In genomic region chr2:33919934-33920615, GRCm38 (mm10) we compare ENCODE assay signal across 8 mouse cellular contexts. TPM values are rescaled to one million over a fixed set of nuclear protein-coding genes. Genes with fewer than 3 reads are reported as not detected.
DNase-seq lines count a peak whose midpoint lies in the region; ATAC-seq lines count a peak whose summit lies in the region.

No protein-coding gene starts in this region.

- no peaks in the 10 kb centered on the region for H3K36me3 ChIP-seq in hindbrain, embryonic 16.5 days (ENCODE audit: control insufficient read depth, insufficient read depth, low read length)

- no peak for ATAC-seq in hindbrain, embryonic 16.5 days

- peaks cover 6% of the 10 kb centered on the region for H3K4me1 ChIP-seq in hindbrain, embryonic 16.5 days (ENCODE audit: control insufficient read depth, insufficient read depth, low read depth, low read length)

- H3K27ac ChIP-seq in hindbrain, embryonic 16.5 days (ENCODE audit: low read depth, low read length): no peak overlapping the region

- DNase-seq in adrenal gland, postnatal 10 days: peak; percentile 8
- DNase-seq in adrenal gland, adult 18-20 months (ENCODE audit: low spot score in 2 of 2): no peak
- DNase-seq in embryo, embryonic 10.5 days (ENCODE audit: low spot score): peak; percentile 48
- peak; percentile 52 for DNase-seq in mesoderm, embryonic 11.5 days (ENCODE audit: low read depth, low spot score)
- no peak for DNase-seq in cerebellum, postnatal 10 days
- DNase-seq in urinary bladder, postnatal 10 days (ENCODE audit: low spot score): no peak
- DNase-seq in left cerebral cortex, adult 11 months (ENCODE audit: low spot score): no peak

- H3K9ac ChIP-seq in hindbrain, embryonic 16.5 days (ENCODE audit: low read depth, low read length): peak overlapping the region; percentile 1

- no peaks in the 10 kb centered on the region for H3K27me3 ChIP-seq in hindbrain, embryonic 16.5 days (replicated peaks; ENCODE audit: control insufficient read depth, insufficient read depth, low read length)

- no peak overlapping the region for H3K4me3 ChIP-seq in hindbrain, embryonic 16.5 days (ENCODE audit: low read length)

- H3K4me2 ChIP-seq in hindbrain, embryonic 16.5 days (ENCODE audit: low read length): peak overlapping the region; percentile 25; the same call in 1 of the 2 replicates

- WGBS in hindbrain, embryonic 16.5 days: 21% methylated on average over 22 of the region's 22 CpGs

- no peaks in the 10 kb centered on the region for H3K9me3 ChIP-seq in hindbrain, embryonic 16.5 days (ENCODE audit: control insufficient read depth, low read length)

RNA-seq across cellular contexts. Expression of gene Mvb12b, which starts 32.3 kb away (rescaled TPM):
- total RNA-seq in adrenal gland, postnatal 10 days (2021): 10 to 100 TPM; 17.4 to 23.0 TPM
- total RNA-seq in adrenal gland, adult 18-20 months (2021): 10 to 100 TPM; 17.4 to 21.9 TPM
- polyA plus RNA-seq in hindbrain, embryonic 16.5 days (2015; fragmentation: Nextera tagmentation; extraction: Ambion mirVana): 43.9 and 46.5 TPM in 2 replicates

Comparison
In these comparisons a context has a peak if more than half of its experiments do, and no peak if none do; other contexts are left out.
1. DNase-seq: peak in adrenal gland, postnatal 10 days (single experiment), embryo, embryonic 10.5 days (single experiment) and mesoderm, embryonic 11.5 days (single experiment); none in adrenal gland, adult 18-20 months (0 of 2), cerebellum, postnatal 10 days (0 of 2), urinary bladder, postnatal 10 days (single experiment) and left cerebral cortex, adult 11 months (single experiment).